Mouse (Mus musculus) Patski (cell line): ENCODE measurements around the gene Jazf1. TPM values are rescaled to one million over a fixed set of nuclear protein-coding genes. Genes with fewer than 3 reads are reported as not detected.

Experiments used
- ATAC-seq: fragments of 100-300 bp; one replicate; pipeline ENCODE4 v1.8.0; 2021
- CTCF ChIA-PET: fragments of 350-600 bp; sonication (Branson Sonifier 250); formaldehyde crosslinking; loops from one replicate; lab custom pipeline; 2022; ENCODE audit warnings: inconsistent platforms; lab: Charles Lee
- POLR2A ChIA-PET: fragments of 350-600 bp; sonication (Branson Sonifier 250); formaldehyde crosslinking; loops from one replicate; lab custom pipeline; 2022; ENCODE audit warnings: antibody characterized with exemption, inconsistent platforms; lab: Charles Lee
- DNase-seq: peaks from one replicate; pipeline ENCODE4 v3.0.0-alpha.2; 2011; ENCODE audit warnings: low read depth, low spot score
- H3K27me3 ChIP-seq: fragments of 371-371 bp; one replicate; pipeline ENCODE4 v1.5.1; 2021
- CTCF ChIP-seq: fragments of 100-300 bp; IDR thresholded peaks from one replicate; pipeline ENCODE4 v1.5.1; 2021
- in situ Hi-C: fragments of 300-500 bp; cut with MboI; formaldehyde crosslinking; loops from 3 replicates; pipeline ENCODE4 v1.11.1; 2018; ENCODE audit warnings: low pct_unique_long_range_greater_than_20kb, mixed read lengths
- polyA plus RNA-seq: library from polyadenylated mRNA; unstranded; gene quantifications from one replicate; pipeline ENCODE4 v1.2.3, GENCODE M21; 2021

Jazf1 gene
- polyA plus RNA-seq, 1 experiment from 2014 or later: 15.5 TPM

- no peak for TF ChIP-seq CTCF
- ChIA-PET CTCF (interaction anchor here (1.1 to 1.9 kb wide), 2 partner anchors 13 to 42 kb away, joined by 4 to 5 read pairs; no protein-coding TSS in a partner anchor), POLR2A (no interaction called here)
- no peaks in the 10 kb centered on the region for H3K27me3 ChIP-seq
- ATAC-seq (peak; percentile 58), DNase-seq (peak; percentile 59)
- in situ Hi-C loops: no loop called here
Measured at GRCm38 (mm10) chr6:52796035-52796598, 272.3 kb downstream of the Jazf1 start.

GRCm38 (mm10) chr6:52795029-52795841 lies 273.2 kb downstream of the Jazf1 start:
- no peak for TF ChIP-seq CTCF
- DNase-seq: no peak
- no peak for ATAC-seq
- CTCF ChIA-PET: interaction anchor here (1.9 to 2.0 kb wide), 2 partner anchors 18 to 43 kb away, joined by 4 to 5 read pairs; no protein-coding TSS in a partner anchor
- in situ Hi-C loops: no loop called here
- H3K27me3 ChIP-seq: no peaks in the 10 kb centered on the region
- POLR2A ChIA-PET: no interaction called here

- no peaks in the 10 kb centered on the region for H3K27me3 ChIP-seq
- DNase-seq: no peak
- no peak for TF ChIP-seq CTCF
- no peak for ATAC-seq
- ChIA-PET CTCF (interaction anchor here (1.2 kb wide), 1 partner anchor 10 kb away, joined by 3 read pairs; no protein-coding TSS in a partner anchor), POLR2A (no interaction called here)
- in situ Hi-C loops: no loop called here
Measured at GRCm38 (mm10) chr6:52792455-52792854, 276.0 kb downstream of the Jazf1 start.

GRCm38 (mm10) chr6:52790781-52791180 lies 277.6 kb downstream of the Jazf1 start:
- no peak for TF ChIP-seq CTCF
- ATAC-seq (no peak), DNase-seq (no peak)
- ChIA-PET POLR2A (no interaction called here), CTCF (no interaction called here)
- no peaks in the 10 kb centered on the region for H3K27me3 ChIP-seq
- in situ Hi-C loops: no loop called here

- no peak for TF ChIP-seq CTCF
- ATAC-seq: no peak
- in situ Hi-C loops: no loop called here
Measured at GRCm38 (mm10) chr6:52790316-52790715, 278.1 kb downstream of the Jazf1 start.

GRCm38 (mm10) chr6:52779546-52779945 lies 288.9 kb downstream of the Jazf1 start:
- no peak for DNase-seq
- no peaks in the 10 kb centered on the region for H3K27me3 ChIP-seq
- no peak for TF ChIP-seq CTCF
- no peak for ATAC-seq
- ChIA-PET CTCF (no interaction called here), POLR2A (no interaction called here)
- in situ Hi-C loops: no loop called here

More at GRCm38 (mm10) chr6:52790316-52790715, 278.1 kb downstream of the Jazf1 start:
- ChIA-PET POLR2A (no interaction called here), CTCF (no interaction called here)
- DNase-seq: no peak
- no peaks in the 10 kb centered on the region for H3K27me3 ChIP-seq

- CTCF ChIA-PET: no interaction called here
Measured at GRCm38 (mm10) chr6:52778523-52778922, 289.9 kb downstream of the Jazf1 start.

GRCm38 (mm10) chr6:52777034-52777433 lies 291.4 kb downstream of the Jazf1 start:
- ChIA-PET POLR2A (no interaction called here), CTCF (interaction anchor here (1.0 to 2.3 kb wide), 4 partner anchors 9 to 61 kb away, joined by 4 to 7 read pairs (median 4); no protein-coding TSS in a partner anchor)
- in situ Hi-C loops: no loop called here
- ATAC-seq: no peak
- DNase-seq: no peak
- TF ChIP-seq CTCF: no peak
- H3K27me3 ChIP-seq: no peaks in the 10 kb centered on the region

More at GRCm38 (mm10) chr6:52778523-52778922, 289.9 kb downstream of the Jazf1 start:
- no peak for TF ChIP-seq CTCF
- no peak for DNase-seq
- no peaks in the 10 kb centered on the region for H3K27me3 ChIP-seq
- no peak for ATAC-seq
- in situ Hi-C loops: no loop called here
- POLR2A ChIA-PET: no interaction called here

GRCm38 (mm10) chr6:52775956-52776355 lies 292.5 kb downstream of the Jazf1 start:
- POLR2A ChIA-PET: no interaction called here
- H3K27me3 ChIP-seq: no peaks in the 10 kb centered on the region
- TF ChIP-seq CTCF: no peak
- no peak for ATAC-seq
- no peak for DNase-seq
- CTCF ChIA-PET: interaction anchor here (1.3 to 2.3 kb wide), 3 partner anchors 9 to 63 kb away, joined by 4 to 7 read pairs (median 5); no protein-coding TSS in a partner anchor
- in situ Hi-C loops: no loop called here

GRCm38 (mm10) chr6:52775350-52775749 lies 293.1 kb downstream of the Jazf1 start:
- TF ChIP-seq CTCF: no peak
- CTCF ChIA-PET: interaction anchor here (1.3 kb wide), 1 partner anchor 10 kb away, joined by 4 read pairs; no protein-coding TSS in a partner anchor
- ATAC-seq (no peak), DNase-seq (no peak)
- in situ Hi-C loops: no loop called here
- H3K27me3 ChIP-seq: no peaks in the 10 kb centered on the region
- POLR2A ChIA-PET: no interaction called here

GRCm38 (mm10) chr6:52773132-52773531 lies 295.3 kb downstream of the Jazf1 start:
- no peaks in the 10 kb centered on the region for H3K27me3 ChIP-seq
- CTCF ChIA-PET: no interaction called here
- POLR2A ChIA-PET: no interaction called here
- ATAC-seq (no peak), DNase-seq (no peak)
- in situ Hi-C loops: no loop called here
- no peak for TF ChIP-seq CTCF
